ENCODE assay signal across 8 mouse cellular contexts in genomic region chr5:143287774-143288328, GRCm38 (mm10). TPM values are rescaled to one million over a fixed set of nuclear protein-coding genes. Genes with fewer than 3 reads are reported as not detected.
DNase-seq lines count a peak whose midpoint lies in the region; ATAC-seq and TF ChIP-seq lines count a peak whose summit lies in the region.

No protein-coding gene starts in this region.

- TF ChIP-seq POLR2A in thymus, adult 2 months (IDR thresholded peaks at IDR 0.05; ENCODE audit: control insufficient read depth, extremely low read depth, insufficient read depth, low read length, poor library complexity) = no peak

- H3K9me3 ChIP-seq in intestine, postnatal 0 days (ENCODE audit: control insufficient read depth) = no peaks in the 10 kb centered on the region
- no peaks in the 10 kb centered on the region for H3K9me3 ChIP-seq in neural tube, embryonic 12.5 days

- no peaks in the 10 kb centered on the region for H3K36me3 ChIP-seq in thymus, adult 2 months (ENCODE audit: control insufficient read depth, insufficient read depth, low read length)
- H3K36me3 ChIP-seq in intestine, postnatal 0 days (ENCODE audit: control insufficient read depth, insufficient read depth) = no peaks in the 10 kb centered on the region
- no peaks in the 10 kb centered on the region; the same call in 1 of the 2 replicates for H3K36me3 ChIP-seq in neural tube, embryonic 12.5 days

- no peak for ATAC-seq in intestine, postnatal 0 days
- ATAC-seq in neural tube, embryonic 12.5 days (ENCODE audit: low FRiP score, low read depth) = no peak

- H3K27ac ChIP-seq in thymus, adult 2 months (ENCODE audit: control insufficient read depth, insufficient read depth, low read length) = no peak overlapping the region
- H3K27ac ChIP-seq in intestine, postnatal 0 days (ENCODE audit: low read depth, low read length) = no peak overlapping the region
- no peak overlapping the region for H3K27ac ChIP-seq in neural tube, embryonic 12.5 days

- H3K4me1 ChIP-seq in thymus, adult 2 months (replicated peaks; ENCODE audit: control insufficient read depth, insufficient read depth, low read length) = peaks cover 9% of the 10 kb centered on the region
- no peaks in the 10 kb centered on the region for H3K4me1 ChIP-seq in intestine, postnatal 0 days (replicated peaks; ENCODE audit: control insufficient read depth, insufficient read depth, low read length)
- peaks cover 12% of the 10 kb centered on the region for H3K4me1 ChIP-seq in neural tube, embryonic 12.5 days

- DNase-seq in adrenal gland, postnatal 14 days = peak; percentile 31
- no peak for DNase-seq in adrenal gland, adult 18-20 months (ENCODE audit: low spot score in 2 of 2)
- DNase-seq in thymus, adult 2 months = peak; percentile 15
- DNase-seq in thymus, adult 18-20 months = no peak
- no peak for DNase-seq in ovary, postnatal 10 days (ENCODE audit: low spot score)
- no peak for DNase-seq in left cerebral cortex, adult 8-10 months (ENCODE audit: low spot score in 2 of 2)

- no peak for TF ChIP-seq CTCF in thymus, adult 2 months (IDR thresholded peaks at IDR 0.05; ENCODE audit: borderline replicate concordance, control insufficient read depth, extremely low read depth, insufficient read depth, low read length, poor library complexity)
- TF ChIP-seq CTCF in intestine, postnatal 0 days (IDR thresholded peaks at IDR 0.05; ENCODE audit: low read depth) = no peak

- H3K27me3 ChIP-seq in thymus, adult 2 months (ENCODE audit: control insufficient read depth, insufficient read depth, low read length) = peaks cover 12% of the 10 kb centered on the region; the same call in 1 of the 2 replicates
- peaks cover 55% of the 10 kb centered on the region for H3K27me3 ChIP-seq in intestine, postnatal 0 days (replicated peaks; ENCODE audit: control insufficient read depth, insufficient read depth, low read length)
- H3K27me3 ChIP-seq in neural tube, embryonic 12.5 days (replicated peaks) = peaks cover 83% of the 10 kb centered on the region

- 2% methylated on average over 48 of the region's 48 CpGs for WGBS in thymus, adult 2 months
- WGBS in intestine, postnatal 0 days = 3% methylated on average over 47 of the region's 48 CpGs
- WGBS in neural tube, embryonic 12.5 days = 3% methylated on average over 48 of the region's 48 CpGs

- H3K4me3 ChIP-seq in thymus, adult 2 months (ENCODE audit: control insufficient read depth, insufficient read depth, low read length) = no peak overlapping the region
- H3K4me3 ChIP-seq in intestine, postnatal 0 days (ENCODE audit: low read depth, low read length) = peak overlapping the region; percentile 32
- H3K4me3 ChIP-seq in neural tube, embryonic 12.5 days = peak overlapping the region; percentile 15

- H3K4me2 ChIP-seq in intestine, postnatal 0 days (replicated peaks; ENCODE audit: low read depth) = peak overlapping the region; percentile 56
- peak overlapping the region; percentile 45 for H3K4me2 ChIP-seq in neural tube, embryonic 12.5 days (replicated peaks)

- no peak overlapping the region for H3K9ac ChIP-seq in intestine, postnatal 0 days (ENCODE audit: low read depth, low read length)
- 0 out of 2 replicates have a peak overlapping the region, but pooled peaks have one; percentile 14 for H3K9ac ChIP-seq in neural tube, embryonic 12.5 days

RNA-seq across cellular contexts. Expression of gene Zfp853, which starts 5.6 kb away (rescaled TPM):
- total RNA-seq in adrenal gland, postnatal 14 days (2021) = 0.41 and 0.83 TPM in 2 replicates
- under 1 TPM; 0.17 to 0.38 TPM for total RNA-seq in adrenal gland, adult 18-20 months (2021)
- polyA plus RNA-seq in thymus, adult 2 months (2012; rRNA removed) = 0.96 and 1.0 TPM in 2 replicates
- polyA plus RNA-seq in intestine, postnatal 0 days (2015; fragmentation: Nextera tagmentation; extraction: Ambion mirVana) = not detected in 2 replicates
- 0.13 TPM in 1 of 2 replicates, not detected in the other for polyA plus RNA-seq in neural tube, embryonic 12.5 days (2016; fragmentation: Nextera tagmentation; extraction: Ambion mirVana)
- 1 to 10 TPM; 4.0 to 4.7 (median 4.3) TPM for total RNA-seq in left cerebral cortex, adult 8-10 months (2022)

RNA-seq across cellular contexts. Expression of gene Zfp316, which starts 18.0 kb away (rescaled TPM):
- 6.9 and 7.6 TPM in 2 replicates for total RNA-seq in adrenal gland, postnatal 14 days (2021)
- 1 to 10 TPM; 6.1 to 7.7 TPM for total RNA-seq in adrenal gland, adult 18-20 months (2021)
- 3.6 and 4.0 TPM in 2 replicates for polyA plus RNA-seq in thymus, adult 2 months (2012; rRNA removed)
- 0.81 and 0.86 TPM in 2 replicates for polyA plus RNA-seq in intestine, postnatal 0 days (2015; fragmentation: Nextera tagmentation; extraction: Ambion mirVana)
- polyA plus RNA-seq in neural tube, embryonic 12.5 days (2016; fragmentation: Nextera tagmentation; extraction: Ambion mirVana) = 17.3 and 17.4 TPM in 2 replicates
- total RNA-seq in left cerebral cortex, adult 8-10 months (2022) = 10 to 100 TPM; 24.1 to 26.8 (median 24.5) TPM

RNA-seq across cellular contexts. Expression of gene E130309D02Rik, which starts 27.3 kb away (rescaled TPM):
- 24.5 and 26.4 TPM in 2 replicates for total RNA-seq in adrenal gland, postnatal 14 days (2021)
- total RNA-seq in adrenal gland, adult 18-20 months (2021) = 10 to 100 TPM; 22.9 to 34.2 TPM
- 65.3 and 83.7 TPM in 2 replicates for polyA plus RNA-seq in thymus, adult 2 months (2012; rRNA removed)
- 14.7 and 14.9 TPM in 2 replicates for polyA plus RNA-seq in intestine, postnatal 0 days (2015; fragmentation: Nextera tagmentation; extraction: Ambion mirVana)
- polyA plus RNA-seq in neural tube, embryonic 12.5 days (2016; fragmentation: Nextera tagmentation; extraction: Ambion mirVana) = 53.2 and 57.4 TPM in 2 replicates
- total RNA-seq in left cerebral cortex, adult 8-10 months (2022) = 10 to 100 TPM; 21.7 to 24.7 (median 23.3) TPM

RNA-seq across cellular contexts. Expression of gene Zdhhc4, which starts 41.2 kb away (rescaled TPM):
- 52.0 and 52.5 TPM in 2 replicates for total RNA-seq in adrenal gland, postnatal 14 days (2021)
- total RNA-seq in adrenal gland, adult 18-20 months (2021) = 10 to 100 TPM; 60.7 to 68.5 TPM
- polyA plus RNA-seq in thymus, adult 2 months (2012; rRNA removed) = 117 and 118 TPM in 2 replicates
- polyA plus RNA-seq in intestine, postnatal 0 days (2015; fragmentation: Nextera tagmentation; extraction: Ambion mirVana) = 46.5 and 52.4 TPM in 2 replicates
- 71.5 and 82.7 TPM in 2 replicates for polyA plus RNA-seq in neural tube, embryonic 12.5 days (2016; fragmentation: Nextera tagmentation; extraction: Ambion mirVana)
- total RNA-seq in left cerebral cortex, adult 8-10 months (2022) = 10 to 100 TPM; 43.1 to 44.4 (median 44.0) TPM

RNA-seq across cellular contexts. Expression of gene Zfp12, which starts 52.9 kb away (rescaled TPM):
- total RNA-seq in adrenal gland, postnatal 14 days (2021) = 19.7 and 22.0 TPM in 2 replicates
- 10 to 100 TPM; 21.2 to 22.1 TPM for total RNA-seq in adrenal gland, adult 18-20 months (2021)
- 24.8 and 32.9 TPM in 2 replicates for polyA plus RNA-seq in thymus, adult 2 months (2012; rRNA removed)
- polyA plus RNA-seq in intestine, postnatal 0 days (2015; fragmentation: Nextera tagmentation; extraction: Ambion mirVana) = 2.1 and 2.7 TPM in 2 replicates
- polyA plus RNA-seq in neural tube, embryonic 12.5 days (2016; fragmentation: Nextera tagmentation; extraction: Ambion mirVana) = 28.1 and 29.3 TPM in 2 replicates
- 10 to 100 TPM; 26.9 to 31.8 (median 31.4) TPM for total RNA-seq in left cerebral cortex, adult 8-10 months (2022)

Comparison
In these comparisons a context has a peak if more than half of its experiments do, and no peak if none do; other contexts are left out.
1. DNase-seq: peak in adrenal gland, postnatal 14 days (single experiment) and thymus, adult 2 months (single experiment); none in adrenal gland, adult 18-20 months (0 of 2), thymus, adult 18-20 months (0 of 2), ovary, postnatal 10 days (single experiment) and left cerebral cortex, adult 8-10 months (0 of 2).